Mouse (Mus musculus) layer of hippocampus, adult 18-20 months (tissue): Measurements from ENCODE around the gene Mymx. TPM values are rescaled to one million over a fixed set of nuclear protein-coding genes. Genes with fewer than 3 reads are reported as not detected.

ENCODE experiments used
- DNase-seq, 2 experiments: peaks; one replicate each; pipeline ENCODE4 v3.0.0; 2022; ENCODE audit warnings: low spot score in 2 of 2
- total RNA-seq, 2 experiments: library from RNA; stranded (reverse); gene quantifications; 2 replicates each; pipeline ENCODE4 v1.2.3; 2021

Mymx gene
- total RNA-seq, 2 experiments from 2014 or later, result not detected

- DNase-seq, result peak in 1 of 2 experiments; percentile 46
Observed at GRCm38 (mm10) chr17:45610144-45610866, 8.4 kb upstream of the Mymx start.

GRCm38 (mm10) chr17:45608396-45608795 is 6.5 kb upstream of the Mymx start:
- DNase-seq, result no peak

GRCm38 (mm10) chr17:45606992-45607879 is 5.3 kb upstream of the Mymx start:
- DNase-seq, result no peak

GRCm38 (mm10) chr17:45602984-45603383 is 1.1 kb upstream of the Mymx start:
- DNase-seq, result no peak

- DNase-seq, result no peak
Observed at GRCm38 (mm10) chr17:45601325-45601724, 577 bp downstream of the Mymx start.

GRCm38 (mm10) chr17:45600267-45600666 is 1.6 kb downstream of the Mymx start:
- no peak for DNase-seq

GRCm38 (mm10) chr17:45599446-45600242 is 2.3 kb downstream of the Mymx start, which contains the start of gene Slc29a1:
Gene Slc29a1, minus strand, starts transcription at chr17:45599606.
- DNase-seq, result peak in 1 of 2 experiments; percentile 57

- DNase-seq, result no peak
Observed at GRCm38 (mm10) chr17:45598891-45599290, 3.0 kb downstream of the Mymx start.

- DNase-seq, result no peak
Observed at GRCm38 (mm10) chr17:45598376-45598775, 3.5 kb downstream of the Mymx start.

- no peak for DNase-seq
Observed at GRCm38 (mm10) chr17:45597787-45598186, 4.1 kb downstream of the Mymx start.

- DNase-seq, result peak; percentile 41 to 65
Observed at GRCm38 (mm10) chr17:45596631-45597396, 5.1 kb downstream of the Mymx start.

- DNase-seq, result no peak
Observed at GRCm38 (mm10) chr17:45595736-45596390, 6.0 kb downstream of the Mymx start.

GRCm38 (mm10) chr17:45594881-45595735 is 6.8 kb downstream of the Mymx start:
- DNase-seq, result peak in 1 of 2 experiments; percentile 49

- DNase-seq, result no peak
Observed at GRCm38 (mm10) chr17:45594195-45594594, 7.7 kb downstream of the Mymx start.

GRCm38 (mm10) chr17:45593479-45593878 is 8.4 kb downstream of the Mymx start:
- DNase-seq, result no peak

GRCm38 (mm10) chr17:45592606-45593431 is 9.1 kb downstream of the Mymx start:
- DNase-seq, result no peak

GRCm38 (mm10) chr17:45591701-45592605 is 9.9 kb downstream of the Mymx start:
- DNase-seq, result no peak
